Mouse (Mus musculus) midbrain, embryonic 14.5 days (tissue): ENCODE measurements around the gene Klhl13. TPM values are rescaled to one million over a fixed set of nuclear protein-coding genes. Genes with fewer than 3 reads are reported as not detected.

Source experiments
- ATAC-seq: fragments of 200-750 bp; cut with Nextera tagmentation; 2 replicates; pipeline ENCODE4 v1.8.0; 2017; ENCODE audit warnings: moderate number of reproducible peaks, moderate library complexity; ENCODE audit not compliant: low FRiP score, low TSS enrichment
- DNase-seq: peaks from one replicate; pipeline ENCODE4 v3.0.0-alpha.2; 2015
- H3K27ac ChIP-seq: fragments of 300-500 bp; sonication (generic); replicated peaks from 2 replicates; pipeline ENCODE4 v1.5.1; 2014; ENCODE audit warnings: mild to moderate bottlenecking, low read depth, low read length, moderate library complexity
- H3K27me3 ChIP-seq: fragments of 300-500 bp; sonication (generic); 2 replicates; pipeline ENCODE4 v1.6.1; 2014; ENCODE audit warnings: low read length, control low read depth, mixed read lengths; ENCODE audit not compliant: control insufficient read depth, insufficient read depth
- H3K36me3 ChIP-seq: fragments of 300-500 bp; sonication (generic); 2 replicates; pipeline ENCODE4 v1.6.1; 2014; ENCODE audit warnings: low read length, control low read depth; ENCODE audit not compliant: control insufficient read depth, insufficient read depth
- H3K4me1 ChIP-seq: fragments of 300-500 bp; sonication (generic); 2 replicates; pipeline ENCODE4 v1.6.1; 2014; ENCODE audit warnings: mild to moderate bottlenecking, antibody characterized with exemption, low read length, control low read depth; ENCODE audit not compliant: control insufficient read depth, insufficient read depth
- H3K4me2 ChIP-seq: fragments of 300-500 bp; sonication (generic); 2 replicates; pipeline ENCODE4 v1.6.1; 2014; ENCODE audit warnings: mild to moderate bottlenecking, low read length, moderate library complexity
- H3K4me3 ChIP-seq: fragments of 300-500 bp; sonication (generic); replicated peaks from 2 replicates; pipeline ENCODE4 v1.5.1; 2014; ENCODE audit warnings: low read depth, low read length
- H3K9ac ChIP-seq: fragments of 300-500 bp; sonication (generic); replicated peaks from 2 replicates; pipeline ENCODE4 v1.6.1; 2014; ENCODE audit warnings: mild to moderate bottlenecking, low read length, moderate library complexity
- H3K9me3 ChIP-seq: fragments of 300-500 bp; sonication (generic); 2 replicates; pipeline ENCODE4 v1.6.1; 2016; ENCODE audit warnings: low read length, control low read depth, mixed read lengths; ENCODE audit not compliant: control insufficient read depth
- WGBS: fragments of 180-500 bp; shearing (Covaris S2); extraction: QIAGEN DNeasy Blood & Tissue Kit; methylation state at CpG from one replicate; pipeline ENCODE4 v1.1.7; 2014; 5-methylcytosine and 5-hydroxymethylcytosine counted together
- polyA plus RNA-seq: library from polyadenylated mRNA; unstranded; fragments of >200 nt; fragmentation: Nextera tagmentation; extraction: Ambion mirVana; gene quantifications from 2 replicates; pipeline ENCODE4 v1.2.1, GENCODE M21; 2014

Klhl13 gene
- polyA plus RNA-seq: 170 and 211 TPM in 2 replicates

GRCm38 (mm10) chrX:23364514-23365381, at the start of gene Klhl13:
TSS of gene Klhl13 (minus strand) at chrX:23365082.
- peak within 1 kb of the TSS; percentile 65 for H3K9ac ChIP-seq
- H3K4me3 ChIP-seq: peak within 1 kb of the TSS; percentile 52
- no peaks in the 10 kb centered on the region for H3K4me1 ChIP-seq
- ATAC-seq (peak; percentile 88), DNase-seq (peak; percentile 70)
- peak within 1 kb of the TSS; percentile 54 for H3K4me2 ChIP-seq
- peak within 1 kb of the TSS; percentile 73 for H3K27ac ChIP-seq
- H3K36me3 ChIP-seq: no peaks in the 10 kb centered on the region
- 18% methylated on average over 45 of the region's 45 CpGs for WGBS
- no peaks in the 10 kb centered on the region for H3K27me3 ChIP-seq
- no peaks in the 10 kb centered on the region for H3K9me3 ChIP-seq

GRCm38 (mm10) chrX:23409296-23410149, 44.6 kb upstream of the Klhl13 start:
- 53% methylated on average over 4 of the region's 4 CpGs for WGBS
- Histone ChIP-seq H3K4me3 (no peak overlapping the region), H3K4me1 (no peaks in the 10 kb centered on the region), H3K4me2 (no peak overlapping the region), H3K36me3 (no peaks in the 10 kb centered on the region), H3K9ac (no peak overlapping the region), H3K27me3 (no peaks in the 10 kb centered on the region), H3K9me3 (no peaks in the 10 kb centered on the region), H3K27ac (no peak overlapping the region)
- no peak for DNase-seq
- no peak for ATAC-seq

- H3K4me3 ChIP-seq: no peak overlapping the region
- no peak for ATAC-seq
Measured at GRCm38 (mm10) chrX:23388716-23389115, 23.8 kb upstream of the Klhl13 start.

GRCm38 (mm10) chrX:23363441-23363840, 1.4 kb downstream of the Klhl13 start:
- no peaks in the 10 kb centered on the region for H3K9me3 ChIP-seq
- WGBS: 37% methylated on average over 6 of the region's 6 CpGs
- no peaks in the 10 kb centered on the region for H3K27me3 ChIP-seq
- H3K4me2 ChIP-seq: peak overlapping the region; percentile 54
- H3K27ac ChIP-seq: no peak overlapping the region
- no peaks in the 10 kb centered on the region for H3K36me3 ChIP-seq
- H3K4me1 ChIP-seq: no peaks in the 10 kb centered on the region
- ATAC-seq (no peak), DNase-seq (peak; percentile 17)
- peak overlapping the region; percentile 52 for H3K4me3 ChIP-seq
- H3K9ac ChIP-seq: no peak overlapping the region

More at GRCm38 (mm10) chrX:23388716-23389115, 23.8 kb upstream of the Klhl13 start:
- WGBS: 65% methylated on average over 4 of the region's 4 CpGs
- Histone ChIP-seq H3K9me3 (no peaks in the 10 kb centered on the region), H3K4me2 (no peak overlapping the region), H3K4me1 (no peaks in the 10 kb centered on the region), H3K9ac (no peak overlapping the region), H3K27me3 (no peaks in the 10 kb centered on the region), H3K27ac (no peak overlapping the region), H3K36me3 (no peaks in the 10 kb centered on the region)
- no peak for DNase-seq

GRCm38 (mm10) chrX:23360446-23360845, 4.4 kb downstream of the Klhl13 start:
- 85% methylated on average over 3 of the region's 3 CpGs for WGBS
- Histone ChIP-seq H3K9me3 (no peaks in the 10 kb centered on the region), H3K4me2 (no peak overlapping the region), H3K9ac (no peak overlapping the region), H3K36me3 (no peaks in the 10 kb centered on the region), H3K27ac (no peak overlapping the region), H3K4me1 (no peaks in the 10 kb centered on the region), H3K4me3 (no peak overlapping the region), H3K27me3 (no peaks in the 10 kb centered on the region)
- DNase-seq (no peak), ATAC-seq (no peak)

GRCm38 (mm10) chrX:23350083-23350482, 14.8 kb downstream of the Klhl13 start:
- Histone ChIP-seq H3K9me3 (no peaks in the 10 kb centered on the region), H3K27me3 (no peaks in the 10 kb centered on the region), H3K27ac (no peak overlapping the region), H3K36me3 (no peaks in the 10 kb centered on the region), H3K9ac (no peak overlapping the region), H3K4me2 (no peak overlapping the region), H3K4me3 (no peak overlapping the region), H3K4me1 (no peaks in the 10 kb centered on the region)
- WGBS: 87% methylated on average over 1 of the region's 1 CpGs
- no peak for ATAC-seq
- DNase-seq: peak; percentile 30

- DNase-seq (peak; percentile 1), ATAC-seq (no peak)
- H3K9me3 ChIP-seq: no peaks in the 10 kb centered on the region
- no peak overlapping the region for H3K4me3 ChIP-seq
- no peaks in the 10 kb centered on the region for H3K27me3 ChIP-seq
- no peak overlapping the region for H3K27ac ChIP-seq
- WGBS: 44% methylated on average over 1 of the region's 1 CpGs
- no peaks in the 10 kb centered on the region for H3K36me3 ChIP-seq
- no peaks in the 10 kb centered on the region for H3K4me1 ChIP-seq
- H3K4me2 ChIP-seq: no peak overlapping the region
- no peak overlapping the region for H3K9ac ChIP-seq
Measured at GRCm38 (mm10) chrX:23328116-23328515, 36.8 kb downstream of the Klhl13 start.

GRCm38 (mm10) chrX:23318857-23319256, 46.0 kb downstream of the Klhl13 start:
- ATAC-seq: no peak
- Histone ChIP-seq H3K4me1 (no peaks in the 10 kb centered on the region), H3K4me2 (no peak overlapping the region), H3K4me3 (no peak overlapping the region), H3K27ac (no peak overlapping the region), H3K9me3 (no peaks in the 10 kb centered on the region), H3K9ac (no peak overlapping the region), H3K27me3 (no peaks in the 10 kb centered on the region), H3K36me3 (no peaks in the 10 kb centered on the region)
- no peak for DNase-seq
